Mouse (Mus musculus) stomach, postnatal 0 days (tissue): ENCODE data around the gene Hook2. TPM values are rescaled to one million over a fixed set of nuclear protein-coding genes. Genes with fewer than 3 reads are reported as not detected.

ENCODE experiments used
- ATAC-seq: fragments of 200-750 bp; cut with Nextera tagmentation; 2 replicates; pipeline ENCODE4 v1.8.0; 2017; ENCODE audit not compliant: low FRiP score, low TSS enrichment
- DNase-seq: peaks from one replicate; pipeline ENCODE4 v3.0.0-alpha.2; 2016; ENCODE audit warnings: low spot score
- H3K27ac ChIP-seq: fragments of 300-500 bp; sonication (generic); replicated peaks from 2 replicates; pipeline ENCODE4 v1.5.1; 2014; ENCODE audit warnings: mild to moderate bottlenecking, control low read depth
- H3K27me3 ChIP-seq: fragments of 300-500 bp; sonication (generic); 2 replicates; pipeline ENCODE4 v1.6.1; 2014; ENCODE audit warnings: low read length; ENCODE audit not compliant: control insufficient read depth, insufficient read depth
- H3K36me3 ChIP-seq: fragments of 300-500 bp; sonication (generic); 2 replicates; pipeline ENCODE4 v1.6.1; 2014; ENCODE audit warnings: low read length, mixed read lengths; ENCODE audit not compliant: control insufficient read depth, insufficient read depth
- H3K4me1 ChIP-seq: fragments of 300-500 bp; sonication (generic); replicated peaks from 2 replicates; pipeline ENCODE4 v1.6.1; 2014; ENCODE audit warnings: antibody characterized with exemption; ENCODE audit not compliant: control insufficient read depth, insufficient read depth
- H3K4me2 ChIP-seq: fragments of 300-500 bp; sonication (generic); replicated peaks from 2 replicates; pipeline ENCODE4 v1.6.1; 2014; ENCODE audit warnings: low read depth, mild to moderate bottlenecking, control low read depth, moderate library complexity
- H3K4me3 ChIP-seq: fragments of 300-500 bp; sonication (generic); 2 replicates; pipeline ENCODE4 v1.5.1; 2014; ENCODE audit warnings: low read depth, low read length, control low read depth
- H3K9ac ChIP-seq: fragments of 300-500 bp; sonication (generic); 2 replicates; pipeline ENCODE4 v1.6.1; 2014; ENCODE audit warnings: mild to moderate bottlenecking, low read length, control low read depth, mixed read lengths
- H3K9me3 ChIP-seq: fragments of 300-500 bp; sonication (generic); 2 replicates; pipeline ENCODE4 v1.6.1; 2016; ENCODE audit warnings: low read length; ENCODE audit not compliant: control insufficient read depth
- CTCF ChIP-seq: IDR thresholded peaks from 2 replicates; pipeline ENCODE4 v1.5.1; 2016; ENCODE audit warnings: antibody characterized with exemption, low read depth, mild to moderate bottlenecking, moderate library complexity
- EP300 ChIP-seq: optimal IDR thresholded peaks from 2 replicates; pipeline ENCODE3; 2016; ENCODE audit warnings: antibody characterized with exemption
- WGBS: fragments of 180-500 bp; shearing (Covaris S2); extraction: QIAGEN DNeasy Blood & Tissue Kit; methylation state at CpG from one replicate; pipeline ENCODE4 v1.1.7; 2014; 5-methylcytosine and 5-hydroxymethylcytosine counted together
- polyA plus RNA-seq: library from polyadenylated mRNA; unstranded; fragments of >200 nt; fragmentation: Nextera tagmentation; extraction: Ambion mirVana; gene quantifications from 2 replicates; pipeline ENCODE4 v1.2.1, GENCODE M21; 2015

Hook2 gene
- polyA plus RNA-seq, 1 experiment from 2014 or later, result 28.8 TPM

DNA sequence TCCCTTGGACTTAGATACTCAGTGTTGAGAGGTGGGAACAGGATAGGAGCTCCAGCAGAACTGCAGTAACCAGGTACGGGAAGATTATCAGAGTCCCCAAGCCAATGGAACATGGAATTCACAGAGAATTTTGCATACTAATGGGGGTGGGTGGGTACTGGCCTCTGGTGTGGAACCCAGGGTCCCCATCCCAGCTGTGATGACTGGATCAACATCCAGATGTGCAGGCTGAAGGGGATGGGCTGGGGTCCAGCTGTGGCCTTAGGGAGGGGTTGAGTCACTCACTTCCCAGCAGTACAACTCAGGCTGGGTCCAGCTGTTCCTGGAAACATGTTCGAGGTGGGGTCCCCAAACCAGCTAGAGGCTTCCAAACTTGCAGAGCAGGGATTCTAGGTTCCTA is 2.5 kb upstream of the Hook2 start:
- H3K9ac ChIP-seq, result no peak overlapping the region
- no peak overlapping the region for H3K4me3 ChIP-seq
- no peak for ATAC-seq
- peaks cover 11% of the 10 kb centered on the region for H3K4me1 ChIP-seq
- DNase-seq, result no peak
- 57% methylated on average over 2 of the region's 2 CpGs for WGBS
- H3K27me3 ChIP-seq, result no peaks in the 10 kb centered on the region
- no peak overlapping the region for H3K27ac ChIP-seq
- no peak overlapping the region for H3K4me2 ChIP-seq
- no peaks in the 10 kb centered on the region for H3K9me3 ChIP-seq
- H3K36me3 ChIP-seq, result no peaks in the 10 kb centered on the region
- TF ChIP-seq EP300 (no peak), CTCF (no peak)

DNA sequence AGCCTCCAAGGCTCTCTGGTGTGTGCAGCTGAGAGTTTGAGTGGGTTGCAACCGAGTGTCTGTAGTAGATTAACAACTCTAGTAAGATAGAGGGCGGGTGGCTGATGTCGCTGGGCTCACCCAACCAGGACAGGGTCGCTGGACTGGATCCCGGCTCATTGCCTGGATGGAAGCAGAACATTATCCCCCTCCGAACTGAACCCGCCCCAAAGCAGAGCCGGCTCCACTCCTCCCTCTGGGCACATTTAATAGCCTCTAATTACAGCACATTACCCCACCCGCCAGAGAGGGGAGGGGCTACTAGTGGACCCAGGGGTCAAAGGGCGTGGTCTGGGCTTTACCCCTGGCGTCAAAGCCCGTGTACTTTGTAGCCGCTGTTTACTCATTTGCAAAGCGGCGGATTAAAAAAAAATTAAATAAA is 1.1 kb upstream of the Hook2 start:
- WGBS, result 8% methylated on average over 15 of the region's 15 CpGs
- peaks cover 11% of the 10 kb centered on the region for H3K4me1 ChIP-seq
- H3K9me3 ChIP-seq, result no peaks in the 10 kb centered on the region
- DNase-seq (peak; percentile 72), ATAC-seq (no peak)
- no peaks in the 10 kb centered on the region for H3K36me3 ChIP-seq
- H3K27ac ChIP-seq, result peak overlapping the region; percentile 90
- H3K27me3 ChIP-seq, result no peaks in the 10 kb centered on the region
- no peak for TF ChIP-seq CTCF
- TF ChIP-seq EP300, result peak; percentile 2
- peak overlapping the region; percentile 92 for H3K4me2 ChIP-seq
- peak overlapping the region; percentile 23; the same call in 1 of the 2 replicates for H3K9ac ChIP-seq
- peak overlapping the region; percentile 58; the same call in 1 of the 2 replicates for H3K4me3 ChIP-seq

DNA sequence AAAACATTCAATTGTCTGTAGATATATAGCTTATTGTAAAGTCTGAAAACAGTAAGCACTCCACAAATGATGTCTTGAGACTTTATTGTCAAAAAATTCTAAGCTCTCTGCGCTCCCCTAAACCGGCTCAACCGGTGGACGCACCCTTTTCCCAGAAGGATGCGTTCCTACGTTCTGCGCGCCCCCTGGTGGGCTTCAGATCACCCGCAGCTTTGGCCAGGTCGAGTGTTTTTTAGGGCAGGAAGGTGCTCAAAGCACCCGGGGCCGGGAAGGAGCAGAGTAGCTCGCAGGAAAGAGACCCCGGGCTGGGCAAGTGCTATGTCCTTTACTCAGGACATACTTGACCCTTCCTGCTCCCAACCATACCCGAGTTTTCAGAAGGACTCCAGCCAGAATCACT is 593 bp upstream of the Hook2 start:
- Histone ChIP-seq H3K4me2 (peak overlapping the region; percentile 92), H3K9ac (peak overlapping the region; percentile 70), H3K9me3 (no peaks in the 10 kb centered on the region), H3K27me3 (no peaks in the 10 kb centered on the region), H3K4me1 (peaks cover 11% of the 10 kb centered on the region), H3K4me3 (peak overlapping the region; percentile 58), H3K27ac (peak overlapping the region; percentile 90), H3K36me3 (no peaks in the 10 kb centered on the region)
- ATAC-seq (peak; percentile 64), DNase-seq (peak; percentile 95)
- WGBS, result under 1% methylated on average over 15 of the region's 15 CpGs
- TF ChIP-seq CTCF (peak; percentile 88), EP300 (peak; percentile 37)

DNA sequence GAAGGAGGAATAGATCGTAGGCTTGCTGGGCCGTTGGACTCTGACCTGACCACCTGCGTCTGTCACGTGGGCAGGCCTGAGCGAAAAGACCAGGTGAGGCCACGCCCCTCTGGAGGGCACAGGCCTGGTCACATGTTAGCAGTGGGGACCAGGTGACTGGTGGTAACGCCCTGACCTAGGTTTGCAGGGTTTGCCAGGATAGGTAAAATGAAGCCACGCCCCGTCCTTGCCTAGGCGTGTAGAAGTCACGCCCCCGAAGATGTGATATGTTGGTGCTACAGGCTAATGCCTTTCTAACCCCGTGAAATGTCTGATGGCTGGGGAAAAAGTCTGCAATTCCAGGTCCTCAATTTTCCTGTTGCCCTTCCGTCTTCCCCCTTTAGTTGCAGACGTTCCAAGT is 433 bp downstream of the Hook2 start:
- Histone ChIP-seq H3K36me3 (no peaks in the 10 kb centered on the region), H3K27ac (peak overlapping the region; percentile 94), H3K9me3 (no peaks in the 10 kb centered on the region), H3K4me3 (peak overlapping the region; percentile 58), H3K4me1 (peaks cover 6% of the 10 kb centered on the region), H3K4me2 (peak overlapping the region; percentile 92), H3K9ac (peak overlapping the region; percentile 74), H3K27me3 (no peaks in the 10 kb centered on the region)
- ATAC-seq, result peak; percentile 82
- under 1% methylated on average over 15 of the region's 15 CpGs for WGBS
- peak; percentile 97 for DNase-seq
- TF ChIP-seq EP300 (no peak), CTCF (no peak)

DNA sequence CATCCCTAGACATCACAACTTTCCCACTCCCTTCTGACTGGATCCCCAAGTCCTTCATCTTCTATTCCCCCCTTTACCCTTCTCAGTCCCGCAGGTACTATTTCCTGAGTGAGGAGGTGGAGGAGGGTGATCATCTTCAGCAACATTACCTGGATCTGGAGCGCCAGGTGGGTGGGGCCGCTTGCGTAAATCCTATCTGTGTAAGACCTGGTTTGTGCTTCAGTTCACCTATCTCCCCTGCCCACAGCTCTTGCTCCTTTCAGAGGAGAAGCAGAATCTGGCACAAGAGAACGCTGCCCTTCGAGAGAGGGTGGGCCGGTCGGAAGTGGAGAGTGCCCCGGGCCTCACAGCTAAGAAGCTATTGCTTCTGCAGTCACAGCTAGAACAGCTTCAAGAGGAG is 4.0 kb downstream of the Hook2 start:
- no peak for TF ChIP-seq CTCF
- TF ChIP-seq EP300, result no peak
- DNase-seq, result no peak
- H3K4me2 ChIP-seq, result no peak overlapping the region
- no peak for ATAC-seq
- WGBS, result 91% methylated on average over 9 of the region's 9 CpGs
- no peaks in the 10 kb centered on the region for H3K9me3 ChIP-seq
- H3K36me3 ChIP-seq, result no peaks in the 10 kb centered on the region
- no peak overlapping the region for H3K27ac ChIP-seq
- H3K27me3 ChIP-seq, result no peaks in the 10 kb centered on the region
- H3K9ac ChIP-seq, result no peak overlapping the region
- peaks cover 6% of the 10 kb centered on the region for H3K4me1 ChIP-seq
- no peak overlapping the region for H3K4me3 ChIP-seq

DNA sequence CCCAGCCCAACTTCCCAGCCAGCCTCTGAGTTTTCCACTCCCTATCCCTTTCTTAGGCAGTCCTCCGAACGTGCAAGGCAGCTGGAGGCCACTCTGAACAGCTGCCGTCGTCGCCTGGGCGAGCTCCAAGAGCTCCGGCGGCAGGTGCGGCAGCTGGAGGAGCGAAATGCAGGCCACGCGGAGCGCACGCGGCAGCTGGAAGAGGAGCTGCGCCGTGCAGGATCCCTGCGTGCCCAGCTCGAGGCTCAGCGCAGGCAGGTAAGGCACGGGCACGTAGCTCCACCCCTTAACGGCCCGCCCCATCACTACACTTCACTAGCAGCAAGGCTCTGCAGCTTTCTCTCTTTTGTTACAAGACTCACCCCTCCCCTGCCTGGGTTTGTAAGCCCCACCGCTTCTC is 5.3 kb downstream of the Hook2 start:
- H3K27me3 ChIP-seq, result no peaks in the 10 kb centered on the region
- H3K4me1 ChIP-seq, result peaks cover 6% of the 10 kb centered on the region
- DNase-seq, result no peak
- 0 out of 2 replicates have a peak overlapping the region, but pooled peaks have one; percentile 8 for H3K4me2 ChIP-seq
- H3K9me3 ChIP-seq, result no peaks in the 10 kb centered on the region
- H3K9ac ChIP-seq, result no peak overlapping the region
- 44% methylated on average over 25 of the region's 25 CpGs for WGBS
- no peak overlapping the region for H3K27ac ChIP-seq
- no peaks in the 10 kb centered on the region for H3K36me3 ChIP-seq
- TF ChIP-seq EP300 (no peak), CTCF (no peak)
- H3K4me3 ChIP-seq, result no peak overlapping the region
- no peak for ATAC-seq
